Mouse (Mus musculus) embryonic fibroblast, embryonic 13.5 days (primary cell): Measurements from ENCODE around the gene Nwd1.

Source experiments
- CTCF ChIP-seq: IDR thresholded peaks from 2 replicates; pipeline ENCODE4 v1.5.1; 2011; ENCODE audit warnings: mild to moderate bottlenecking, control low read depth, low read length, moderate library complexity, borderline replicate concordance; ENCODE audit not compliant: insufficient read depth
- POLR2A ChIP-seq: IDR thresholded peaks from 2 replicates; pipeline ENCODE4 v1.6.1; 2011; ENCODE audit warnings: low read depth, mild to moderate bottlenecking, control low read depth, low read length, moderate library complexity

GRCm38 (mm10) chr8:72655522-72655912, 9.0 kb downstream of the Nwd1 start:
- TF ChIP-seq POLR2A (no peak), CTCF (no peak)
